Mouse (Mus musculus): Measurements from ENCODE around the gene Adat2. TPM values are rescaled to one million over a fixed set of nuclear protein-coding genes. Genes with fewer than 3 reads are reported as not detected.

Adat2 gene
- polyA plus RNA-seq, 1 experiment from 2014 or later, result 2.2 TPM

DNA sequence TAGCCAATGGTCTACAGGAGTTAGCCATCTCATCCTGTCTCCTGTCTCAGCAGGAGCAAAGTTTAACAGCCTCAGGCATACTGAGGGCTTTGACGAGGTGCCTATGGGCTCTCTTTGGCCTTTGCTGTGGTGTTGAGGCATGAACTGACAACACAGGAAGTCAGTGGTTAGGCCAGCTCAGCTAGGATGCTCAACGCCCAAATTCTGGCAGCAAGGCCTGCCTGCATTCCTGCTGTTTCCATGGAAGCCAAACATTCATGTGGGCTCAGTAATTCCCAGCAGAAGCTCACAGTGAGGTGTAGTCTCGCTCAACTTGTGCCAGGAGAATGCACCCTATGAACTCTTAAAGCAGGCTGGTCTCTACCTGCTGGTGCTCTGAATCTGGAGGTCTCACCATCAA, 43.4 kb downstream of the Adat2 start:
- 0 out of 2 replicates have a peak, but pooled peaks cover 18% of the 10 kb centered on the region for H3K9me3 ChIP-seq (replicated peaks)
- H3K4me1 ChIP-seq (replicated peaks), result no peaks in the 10 kb centered on the region
- 49% methylated on average over 3 of the region's 3 CpGs for whole genome bisulfite sequencing
- H3K9ac ChIP-seq, result no peak overlapping the region
- H3K36me3 ChIP-seq, result no peaks in the 10 kb centered on the region
- no peak overlapping the region for H3K4me2 ChIP-seq
- H3K27ac ChIP-seq (ENCODE audit: poor library complexity, severe bottlenecking), result no peak overlapping the region
- H3K27me3 ChIP-seq (replicated peaks), result no peaks in the 10 kb centered on the region
- no peak overlapping the region for H3K4me3 ChIP-seq
- no peak for ATAC-seq (ENCODE audit: insufficient number of reproducible peaks, low FRiP score)

DNA sequence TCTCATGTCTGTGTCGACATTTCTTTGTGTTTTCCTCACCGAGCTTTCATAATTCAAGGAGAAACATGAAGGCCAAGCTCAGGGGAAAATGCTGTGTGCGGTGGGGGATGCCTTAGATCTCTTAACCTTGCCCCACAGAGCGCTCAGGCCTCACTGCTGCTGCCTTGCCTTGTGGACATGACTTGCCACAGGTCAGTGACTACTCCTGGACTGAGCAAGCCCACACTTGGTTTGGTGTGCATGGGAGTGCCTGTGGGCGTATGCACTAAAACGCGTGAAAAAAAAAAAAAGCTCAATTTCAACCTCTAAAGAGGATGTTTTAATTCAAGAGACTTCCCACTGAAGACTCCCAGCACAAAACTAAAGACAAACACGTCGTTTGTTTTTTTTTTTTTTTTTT, 44.2 kb downstream of the Adat2 start:
- no peaks in the 10 kb centered on the region for H3K27me3 ChIP-seq (replicated peaks)
- H3K4me3 ChIP-seq, result no peak overlapping the region
- H3K9me3 ChIP-seq (replicated peaks), result 0 out of 2 replicates have a peak, but pooled peaks cover 16% of the 10 kb centered on the region
- no peak overlapping the region for H3K9ac ChIP-seq
- H3K4me2 ChIP-seq, result no peak overlapping the region
- H3K27ac ChIP-seq (ENCODE audit: poor library complexity, severe bottlenecking), result no peak overlapping the region
- WGBS, result 77% methylated on average over 9 of the region's 9 CpGs
- no peaks in the 10 kb centered on the region for H3K4me1 ChIP-seq (replicated peaks)
- no peak for ATAC-seq (ENCODE audit: insufficient number of reproducible peaks, low FRiP score)
- H3K36me3 ChIP-seq, result no peaks in the 10 kb centered on the region

DNA sequence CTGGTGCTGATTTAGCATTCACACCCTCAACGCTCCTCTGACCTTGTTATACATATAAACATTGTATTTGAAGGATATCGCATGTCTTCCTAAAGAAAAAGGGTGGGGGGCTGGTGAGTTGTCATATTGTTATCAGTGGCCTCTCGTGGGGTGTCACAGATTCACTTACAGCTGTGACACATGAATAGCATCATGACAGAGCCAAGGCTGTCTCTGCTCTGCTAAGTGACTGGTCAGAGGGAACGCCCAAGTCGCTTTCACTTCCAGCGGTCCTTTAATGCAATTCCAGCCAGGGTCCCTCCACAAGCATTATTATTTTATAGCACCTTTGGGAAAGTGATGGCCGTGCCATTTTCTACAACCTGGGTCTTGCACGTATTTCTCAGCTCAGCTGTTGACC, 44.8 kb downstream of the Adat2 start:
- no peaks in the 10 kb centered on the region for H3K27me3 ChIP-seq (replicated peaks)
- H3K9ac ChIP-seq, result no peak overlapping the region
- WGBS, result 77% methylated on average over 8 of the region's 8 CpGs
- no peak overlapping the region for H3K27ac ChIP-seq (ENCODE audit: poor library complexity, severe bottlenecking)
- ATAC-seq (ENCODE audit: insufficient number of reproducible peaks, low FRiP score), result no peak
- H3K36me3 ChIP-seq, result no peaks in the 10 kb centered on the region
- H3K9me3 ChIP-seq (replicated peaks), result 0 out of 2 replicates have a peak, but pooled peaks cover 12% of the 10 kb centered on the region
- H3K4me1 ChIP-seq (replicated peaks), result no peaks in the 10 kb centered on the region
- no peak overlapping the region for H3K4me2 ChIP-seq
- H3K4me3 ChIP-seq, result no peak overlapping the region

DNA sequence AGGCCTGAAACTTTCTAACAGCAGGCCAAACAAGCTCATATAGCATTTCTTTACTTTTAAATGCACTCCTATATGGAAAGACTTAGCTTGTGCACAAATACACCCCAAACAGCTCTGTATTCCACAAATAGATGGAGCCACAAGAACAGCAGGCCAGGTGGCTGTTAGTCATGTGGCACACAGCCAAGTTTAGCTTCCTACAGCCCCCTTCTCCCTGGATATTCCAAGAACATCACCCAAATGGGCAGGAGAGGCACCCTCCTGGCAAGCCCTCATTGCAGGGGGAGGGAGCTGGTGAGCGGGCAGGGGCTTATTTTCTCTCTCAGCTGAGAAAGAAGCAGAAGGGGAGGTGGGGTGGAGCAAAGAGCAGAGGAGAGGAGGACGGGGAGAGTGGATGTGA, 48.2 kb downstream of the Adat2 start:
- Histone ChIP-seq H3K9me3 (replicated peaks) (0 out of 2 replicates have a peak, but pooled peaks cover 12% of the 10 kb centered on the region), H3K4me1 (replicated peaks) (no peaks in the 10 kb centered on the region), H3K9ac (no peak overlapping the region), H3K36me3 (no peaks in the 10 kb centered on the region), H3K4me3 (no peak overlapping the region), H3K4me2 (no peak overlapping the region), H3K27ac (ENCODE audit: poor library complexity, severe bottlenecking) (no peak overlapping the region), H3K27me3 (replicated peaks) (no peaks in the 10 kb centered on the region)
- ATAC-seq (ENCODE audit: insufficient number of reproducible peaks, low FRiP score), result no peak
- 64% methylated on average over 2 of the region's 2 CpGs for WGBS

Other genes starting within 250 kb of the Adat2 start
- 58.1 and 65.7 TPM in 2 replicates for gene Phactr2, start 78.5 kb upstream of the Adat2 start, polyA plus RNA-seq (2016; fragmentation: Nextera tagmentation; extraction: Ambion mirVana)
- 63.2 and 67.6 TPM in 2 replicates for gene Fuca2, start 53.4 kb upstream of the Adat2 start, polyA plus RNA-seq (2016; fragmentation: Nextera tagmentation; extraction: Ambion mirVana)
- 20.2 and 20.4 TPM in 2 replicates for gene Pex3, start 248 bp downstream of the Adat2 start, polyA plus RNA-seq (2016; fragmentation: Nextera tagmentation; extraction: Ambion mirVana)